ENCODE assay signal across 21 mouse cellular contexts in genomic region chr1:184100414-184100813, GRCm38 (mm10).
DNase-seq lines count a peak whose midpoint lies in the region; ATAC-seq and TF ChIP-seq lines count a peak whose summit lies in the region.
"Had no signal": no experiment of that assay in that cellular context is flagged by ENCODE, and none has a peak within 500 bp of the region (broad histone marks: within the 10 kb centered on the region; RNA-seq: fewer than 3 reads in every experiment).

No protein-coding gene starts in this region.

- H3K4me3 ChIP-seq in liver, adult 2 months (ENCODE audit: insufficient read depth, low read depth, low read length): no peak overlapping the region
- no peak overlapping the region for H3K4me3 ChIP-seq in liver, embryonic 12.5 days
- H3K4me3 ChIP-seq in thymus, adult 2 months (ENCODE audit: control insufficient read depth, insufficient read depth, low read length): no peak overlapping the region
- H3K4me3 ChIP-seq in liver, embryonic 16.5 days (ENCODE audit: low read depth, low read length): no peak overlapping the region
- no peak overlapping the region for H3K4me3 ChIP-seq in kidney, embryonic 16.5 days (ENCODE audit: low read length)
- H3K4me3 ChIP-seq: forebrain, embryonic 13.5 days; stomach, embryonic 15.5 days had no signal

- 20% methylated on average over 5 of the region's 5 CpGs for WGBS in liver, adult 2 months
- 56% methylated on average over 5 of the region's 5 CpGs for WGBS in liver, embryonic 12.5 days (ENCODE audit: insufficient replicate concordance)
- WGBS in thymus, adult 2 months: 68% methylated on average over 5 of the region's 5 CpGs
- 52% methylated on average over 5 of the region's 5 CpGs for WGBS in liver, embryonic 16.5 days (ENCODE audit: insufficient replicate concordance)
- 89% methylated on average over 5 of the region's 5 CpGs for WGBS in kidney, embryonic 16.5 days

- H3K4me2 ChIP-seq in liver, embryonic 12.5 days: no peak overlapping the region
- no peak overlapping the region for H3K4me2 ChIP-seq in liver, embryonic 16.5 days (ENCODE audit: low read depth, low read length)
- no peak overlapping the region for H3K4me2 ChIP-seq in kidney, embryonic 16.5 days (replicated peaks; ENCODE audit: low read depth, low read length)
- H3K4me2 ChIP-seq: forebrain, embryonic 13.5 days; heart, embryonic 11.5 days; stomach, embryonic 15.5 days had no signal

- peak; percentile 99 for DNase-seq in liver, adult 2 months (ENCODE audit: extremely low read depth, low read depth, low spot score)
- no peak for DNase-seq in thymus, adult 2 months
- no peak for DNase-seq in thymus, postnatal 36 days
- DNase-seq in kidney, adult 8-10 months: no peak
- DNase-seq: adrenal gland, adult 8-10 months; cerebellum, adult 8-10 months; cerebellum, postnatal 36 days; gastrocnemius, postnatal 25 days; heart, adult 18-20 months; kidney, adult 2 months; kidney, postnatal 10 days; layer of hippocampus, postnatal 36 days; left cerebral cortex, postnatal 4 days; midbrain, embryonic 14.5 days had no signal

- TF ChIP-seq POLR2A in liver, adult 2 months (IDR thresholded peaks at IDR 0.05; ENCODE audit: extremely low read depth, insufficient read depth, low read length): no peak
- no peak for TF ChIP-seq POLR2A in thymus, adult 2 months (IDR thresholded peaks at IDR 0.05; ENCODE audit: control insufficient read depth, extremely low read depth, insufficient read depth, low read length, poor library complexity)

- ATAC-seq in liver, embryonic 12.5 days: no peak
- ATAC-seq in liver, embryonic 16.5 days (ENCODE audit: low read depth): peak; percentile 86
- ATAC-seq in kidney, embryonic 16.5 days (ENCODE audit: low FRiP score, low TSS enrichment): no peak
- ATAC-seq: forebrain, embryonic 13.5 days; hindbrain, embryonic 16.5 days had no signal

- H3K36me3 ChIP-seq in liver, adult 2 months (ENCODE audit: control insufficient read depth, insufficient read depth, low read length): no peaks in the 10 kb centered on the region
- no peaks in the 10 kb centered on the region for H3K36me3 ChIP-seq in liver, embryonic 12.5 days
- no peaks in the 10 kb centered on the region for H3K36me3 ChIP-seq in thymus, adult 2 months (ENCODE audit: control insufficient read depth, insufficient read depth, low read length)
- no peaks in the 10 kb centered on the region for H3K36me3 ChIP-seq in liver, embryonic 16.5 days (ENCODE audit: control insufficient read depth, insufficient read depth)
- no peaks in the 10 kb centered on the region for H3K36me3 ChIP-seq in kidney, embryonic 16.5 days (ENCODE audit: insufficient read depth, low read length)
- H3K36me3 ChIP-seq: stomach, embryonic 15.5 days had no signal

- no peaks in the 10 kb centered on the region for H3K9me3 ChIP-seq in liver, embryonic 12.5 days (replicated peaks)
- no peaks in the 10 kb centered on the region for H3K9me3 ChIP-seq in liver, embryonic 16.5 days (replicated peaks; ENCODE audit: control insufficient read depth, low read length)
- H3K9me3 ChIP-seq in kidney, embryonic 16.5 days (ENCODE audit: low read length): no peaks in the 10 kb centered on the region
- H3K9me3 ChIP-seq: forebrain, embryonic 13.5 days; stomach, embryonic 15.5 days had no signal

- no peaks in the 10 kb centered on the region for H3K27me3 ChIP-seq in liver, adult 2 months (ENCODE audit: control insufficient read depth, insufficient read depth, low read length)
- no peaks in the 10 kb centered on the region for H3K27me3 ChIP-seq in liver, embryonic 12.5 days (replicated peaks)
- no peaks in the 10 kb centered on the region for H3K27me3 ChIP-seq in thymus, adult 2 months (ENCODE audit: control insufficient read depth, insufficient read depth, low read length)
- H3K27me3 ChIP-seq in liver, embryonic 16.5 days (ENCODE audit: control insufficient read depth, insufficient read depth, low read depth, low read length): no peaks in the 10 kb centered on the region
- H3K27me3 ChIP-seq in kidney, embryonic 16.5 days (ENCODE audit: insufficient read depth, low read length): no peaks in the 10 kb centered on the region
- H3K27me3 ChIP-seq: forebrain, embryonic 13.5 days; stomach, embryonic 15.5 days had no signal

- H3K27ac ChIP-seq in liver, adult 2 months (replicated peaks; ENCODE audit: insufficient read depth, low read depth, low read length): peak overlapping the region; percentile 97
- H3K27ac ChIP-seq in liver, embryonic 12.5 days: no peak overlapping the region
- H3K27ac ChIP-seq in thymus, adult 2 months (ENCODE audit: control insufficient read depth, insufficient read depth, low read length): peak overlapping the region; percentile 98; the same call in 1 of the 2 replicates
- H3K27ac ChIP-seq in liver, embryonic 16.5 days (ENCODE audit: low read length): peak overlapping the region; percentile 54
- H3K27ac ChIP-seq in kidney, embryonic 16.5 days (ENCODE audit: low read length): no peak overlapping the region
- H3K27ac ChIP-seq: forebrain, embryonic 13.5 days; stomach, embryonic 15.5 days had no signal

- no peak for TF ChIP-seq CTCF in liver, adult 2 months (IDR thresholded peaks at IDR 0.05; ENCODE audit: low read depth, low read length)
- TF ChIP-seq CTCF in thymus, adult 2 months (IDR thresholded peaks at IDR 0.05; ENCODE audit: borderline replicate concordance, control insufficient read depth, extremely low read depth, insufficient read depth, low read length, poor library complexity): no peak

- H3K9ac ChIP-seq in liver, adult 2 months (ENCODE audit: low read depth, low read length): peak overlapping the region; percentile 51; the same call in 1 of the 2 replicates
- no peak overlapping the region for H3K9ac ChIP-seq in liver, embryonic 12.5 days
- no peak overlapping the region for H3K9ac ChIP-seq in liver, embryonic 16.5 days (ENCODE audit: low read depth, low read length)
- no peak overlapping the region for H3K9ac ChIP-seq in kidney, embryonic 16.5 days (replicated peaks; ENCODE audit: low read length)
- H3K9ac ChIP-seq: forebrain, embryonic 13.5 days; stomach, embryonic 15.5 days had no signal

- peaks cover 10% of the 10 kb centered on the region for H3K4me1 ChIP-seq in liver, adult 2 months (ENCODE audit: control insufficient read depth, insufficient read depth, low read length)
- peaks cover 3% of the 10 kb centered on the region; the same call in 1 of the 2 replicates for H3K4me1 ChIP-seq in liver, embryonic 12.5 days
- H3K4me1 ChIP-seq in thymus, adult 2 months (replicated peaks; ENCODE audit: control insufficient read depth, insufficient read depth, low read length): peaks cover 13% of the 10 kb centered on the region
- peaks cover 3% of the 10 kb centered on the region for H3K4me1 ChIP-seq in liver, embryonic 16.5 days (ENCODE audit: control insufficient read depth, low read depth, low read length)
- H3K4me1 ChIP-seq in kidney, embryonic 16.5 days (ENCODE audit: insufficient read depth, low read length): no peaks in the 10 kb centered on the region
- H3K4me1 ChIP-seq: forebrain, embryonic 13.5 days; stomach, embryonic 15.5 days had no signal

- no peaks in the 10 kb centered on the region for H3K79me2 ChIP-seq in liver, adult 2 months (ENCODE audit: control insufficient read depth, insufficient read depth, low read length)

Comparison
In these comparisons a context has a peak if more than half of its experiments do, and no peak if none do; other contexts are left out.
1. H3K27ac ChIP-seq: peak in liver, adult 2 months (single experiment), thymus, adult 2 months (single experiment) and liver, embryonic 16.5 days (single experiment); none in liver, embryonic 12.5 days (single experiment) and kidney, embryonic 16.5 days (single experiment).